Mouse (Mus musculus): ENCODE measurements around the gene Tmem88b. TPM values are rescaled to one million over a fixed set of nuclear protein-coding genes. Genes with fewer than 3 reads are reported as not detected.

Tmem88b gene
- polyA plus RNA-seq, 2 experiments, result 0.67 to 2.0 TPM

GRCm38 (mm10) chr4:155739741-155740636 lies 45.7 kb downstream of the Tmem88b start:
- Histone ChIP-seq H3K4me3 (replicated peaks; ENCODE audit: low read length) (no peak overlapping the region), H3K4me2 (replicated peaks; ENCODE audit: low read depth, low read length, severe bottlenecking) (no peak overlapping the region), H3K27me3 (ENCODE audit: control insufficient read depth, insufficient read depth, low read length) (no peaks in the 10 kb centered on the region), H3K4me1 (ENCODE audit: control insufficient read depth, insufficient read depth, low read length) (peaks cover 7% of the 10 kb centered on the region), H3K9me3 (ENCODE audit: control insufficient read depth, low read length) (no peaks in the 10 kb centered on the region), H3K27ac (replicated peaks; ENCODE audit: low read depth, low read length) (no peak overlapping the region), H3K9ac (ENCODE audit: low read depth, low read length, severe bottlenecking) (no peak overlapping the region), H3K36me3 (ENCODE audit: control insufficient read depth, insufficient read depth, low read length) (peaks cover 65% of the 10 kb centered on the region)
- no peak for TF ChIP-seq POLR2A (IDR thresholded peaks at IDR 0.05; ENCODE audit: borderline replicate concordance, extremely low read depth, insufficient read depth, insufficient read length)
- no peak for DNase-seq (ENCODE audit: low spot score)
- WGBS, result 80% methylated on average over 37 of the region's 37 CpGs
- ATAC-seq (ENCODE audit: low FRiP score, low read depth), result no peak

- TF ChIP-seq POLR2A (IDR thresholded peaks at IDR 0.05; ENCODE audit: borderline replicate concordance, extremely low read depth, insufficient read depth, insufficient read length), result no peak
Measured at GRCm38 (mm10) chr4:155739152-155739551, 46.5 kb downstream of the Tmem88b start.

GRCm38 (mm10) chr4:155738262-155738661 lies 47.4 kb downstream of the Tmem88b start:
- H3K9me3 ChIP-seq (ENCODE audit: control insufficient read depth, low read length), result no peaks in the 10 kb centered on the region
- peaks cover 48% of the 10 kb centered on the region for H3K36me3 ChIP-seq (ENCODE audit: control insufficient read depth, insufficient read depth, low read length)
- no peak overlapping the region for H3K9ac ChIP-seq (ENCODE audit: low read depth, low read length, severe bottlenecking)
- no peak for ATAC-seq (ENCODE audit: low FRiP score, low read depth)
- WGBS, result 60% methylated on average over 8 of the region's 8 CpGs
- no peak overlapping the region for H3K27ac ChIP-seq (replicated peaks; ENCODE audit: low read depth, low read length)
- no peak overlapping the region for H3K4me2 ChIP-seq (replicated peaks; ENCODE audit: low read depth, low read length, severe bottlenecking)
- TF ChIP-seq POLR2A (IDR thresholded peaks at IDR 0.05; ENCODE audit: borderline replicate concordance, extremely low read depth, insufficient read depth, insufficient read length), result no peak
- H3K4me3 ChIP-seq (replicated peaks; ENCODE audit: low read length), result no peak overlapping the region
- H3K4me1 ChIP-seq (ENCODE audit: control insufficient read depth, insufficient read depth, low read length), result peaks cover 7% of the 10 kb centered on the region
- DNase-seq (ENCODE audit: low spot score), result no peak
- no peaks in the 10 kb centered on the region for H3K27me3 ChIP-seq (ENCODE audit: control insufficient read depth, insufficient read depth, low read length)

More at GRCm38 (mm10) chr4:155739152-155739551, 46.5 kb downstream of the Tmem88b start:
- Histone ChIP-seq H3K4me1 (ENCODE audit: control insufficient read depth, insufficient read depth, low read length) (peaks cover 7% of the 10 kb centered on the region), H3K4me2 (replicated peaks; ENCODE audit: low read depth, low read length, severe bottlenecking) (no peak overlapping the region), H3K36me3 (ENCODE audit: control insufficient read depth, insufficient read depth, low read length) (peaks cover 56% of the 10 kb centered on the region), H3K9ac (ENCODE audit: low read depth, low read length, severe bottlenecking) (no peak overlapping the region), H3K9me3 (ENCODE audit: control insufficient read depth, low read length) (no peaks in the 10 kb centered on the region), H3K4me3 (replicated peaks; ENCODE audit: low read length) (no peak overlapping the region), H3K27ac (replicated peaks; ENCODE audit: low read depth, low read length) (no peak overlapping the region), H3K27me3 (ENCODE audit: control insufficient read depth, insufficient read depth, low read length) (no peaks in the 10 kb centered on the region)
- DNase-seq (ENCODE audit: low spot score) (no peak), ATAC-seq (ENCODE audit: low FRiP score, low read depth) (no peak)
- WGBS, result 81% methylated on average over 6 of the region's 6 CpGs

- H3K27me3 ChIP-seq (ENCODE audit: control insufficient read depth, insufficient read depth, low read length), result no peaks in the 10 kb centered on the region
- ATAC-seq (ENCODE audit: low FRiP score, low read depth) (no peak), DNase-seq (ENCODE audit: low spot score) (no peak)
- H3K4me2 ChIP-seq (replicated peaks; ENCODE audit: low read depth, low read length, severe bottlenecking), result no peak overlapping the region
- no peak for TF ChIP-seq POLR2A (IDR thresholded peaks at IDR 0.05; ENCODE audit: borderline replicate concordance, extremely low read depth, insufficient read depth, insufficient read length)
- no peaks in the 10 kb centered on the region for H3K9me3 ChIP-seq (ENCODE audit: control insufficient read depth, low read length)
- no peak overlapping the region for H3K4me3 ChIP-seq (replicated peaks; ENCODE audit: low read length)
- no peak overlapping the region for H3K27ac ChIP-seq (replicated peaks; ENCODE audit: low read depth, low read length)
- H3K36me3 ChIP-seq (ENCODE audit: control insufficient read depth, insufficient read depth, low read length), result peaks cover 33% of the 10 kb centered on the region
- H3K9ac ChIP-seq (ENCODE audit: low read depth, low read length, severe bottlenecking), result no peak overlapping the region
- peaks cover 7% of the 10 kb centered on the region for H3K4me1 ChIP-seq (ENCODE audit: control insufficient read depth, insufficient read depth, low read length)
- 93% methylated on average over 5 of the region's 5 CpGs for WGBS
Measured at GRCm38 (mm10) chr4:155736421-155736820, 49.3 kb downstream of the Tmem88b start.

GRCm38 (mm10) chr4:155735788-155736187 lies 49.9 kb downstream of the Tmem88b start:
- DNase-seq (ENCODE audit: low spot score) (no peak), ATAC-seq (ENCODE audit: low FRiP score, low read depth) (no peak)
- TF ChIP-seq POLR2A (IDR thresholded peaks at IDR 0.05; ENCODE audit: borderline replicate concordance, extremely low read depth, insufficient read depth, insufficient read length), result no peak
- peaks cover 7% of the 10 kb centered on the region for H3K4me1 ChIP-seq (ENCODE audit: control insufficient read depth, insufficient read depth, low read length)
- H3K9ac ChIP-seq (ENCODE audit: low read depth, low read length, severe bottlenecking), result peak overlapping the region; percentile 77
- no peaks in the 10 kb centered on the region for H3K9me3 ChIP-seq (ENCODE audit: control insufficient read depth, low read length)
- no peak overlapping the region for H3K27ac ChIP-seq (replicated peaks; ENCODE audit: low read depth, low read length)
- 78% methylated on average over 4 of the region's 5 CpGs for WGBS
- H3K4me2 ChIP-seq (replicated peaks; ENCODE audit: low read depth, low read length, severe bottlenecking), result peak overlapping the region; percentile 90
- H3K4me3 ChIP-seq (replicated peaks; ENCODE audit: low read length), result peak overlapping the region; percentile 72
- H3K27me3 ChIP-seq (ENCODE audit: control insufficient read depth, insufficient read depth, low read length), result no peaks in the 10 kb centered on the region
- H3K36me3 ChIP-seq (ENCODE audit: control insufficient read depth, insufficient read depth, low read length), result peaks cover 31% of the 10 kb centered on the region
